Mouse (Mus musculus) lung, adult 2 months (tissue): ENCODE results near the gene Mlec.

Experiments
- CTCF ChIP-seq: fragments of 200-500 bp; IDR thresholded peaks from 2 replicates; pipeline ENCODE4 v1.5.1; 2011; ENCODE audit warnings: mild to moderate bottlenecking, low read length, control low read depth; ENCODE audit not compliant: insufficient read depth
- POLR2A ChIP-seq: fragments of 200-500 bp; IDR thresholded peaks from 2 replicates; pipeline ENCODE4 v1.6.1; 2011; ENCODE audit warnings: low read depth, mild to moderate bottlenecking, control low read depth, low read length, borderline replicate concordance; ENCODE audit errors: extremely low read depth

DNA sequence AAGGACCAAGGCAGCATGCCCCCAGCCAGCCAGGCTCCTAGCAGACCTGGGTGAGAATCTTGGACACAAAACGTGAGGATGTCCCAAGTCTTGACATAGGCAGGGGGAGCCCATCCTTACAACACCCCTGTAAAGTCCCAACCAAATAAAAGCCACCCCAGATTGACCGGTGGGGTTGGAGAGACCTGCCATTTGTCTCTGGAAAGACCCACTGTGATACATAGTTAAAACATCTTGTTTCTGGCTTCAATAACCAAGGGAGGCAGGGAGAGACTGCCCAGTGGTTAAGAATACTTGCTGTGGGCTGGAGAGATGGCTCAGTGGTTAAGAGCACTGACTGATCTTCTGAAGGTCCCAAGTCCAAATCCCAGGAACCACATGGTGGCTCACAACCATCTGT lies 55.7 kb downstream of the Mlec start:
- TF ChIP-seq CTCF (no peak), POLR2A (no peak)
